Mouse (Mus musculus) bone marrow macrophage, adult 2 months (primary cell): Measurements from ENCODE around the gene Olfr1348. TPM values are rescaled to one million over a fixed set of nuclear protein-coding genes. Genes with fewer than 3 reads are reported as not detected.

Experiments
- H3K27ac ChIP-seq: 2 replicates; pipeline ENCODE4 v1.5.1; 2012; ENCODE audit warnings: low read depth, low read length; ENCODE audit not compliant: insufficient read depth
- H3K4me1 ChIP-seq: 2 replicates; pipeline ENCODE4 v1.6.1; 2012; ENCODE audit warnings: low read length; ENCODE audit not compliant: control insufficient read depth, insufficient read depth
- H3K4me3 ChIP-seq: 2 replicates; pipeline ENCODE4 v1.5.1; 2012; ENCODE audit warnings: mild to moderate bottlenecking, low read length, moderate library complexity; ENCODE audit not compliant: insufficient read depth
- CTCF ChIP-seq: IDR thresholded peaks from 2 replicates; pipeline ENCODE4 v1.5.1; 2012; ENCODE audit warnings: low read depth, mild to moderate bottlenecking, low read length, moderate library complexity
- POLR2A ChIP-seq: IDR thresholded peaks from 2 replicates; pipeline ENCODE4 v1.6.1; 2012; ENCODE audit warnings: mild to moderate bottlenecking, low read depth, low read length, borderline replicate concordance
- polyA plus RNA-seq: library from polyadenylated mRNA; stranded (reverse); fragments of >200 nt; gene quantifications from 2 replicates; pipeline ENCODE4 v1.2.4, GENCODE M21; 2012; ENCODE audit not compliant: missing spikeins, insufficient read depth, insufficient read length

Olfr1348 gene
- polyA plus RNA-seq, 1 experiment: not detected

DNA sequence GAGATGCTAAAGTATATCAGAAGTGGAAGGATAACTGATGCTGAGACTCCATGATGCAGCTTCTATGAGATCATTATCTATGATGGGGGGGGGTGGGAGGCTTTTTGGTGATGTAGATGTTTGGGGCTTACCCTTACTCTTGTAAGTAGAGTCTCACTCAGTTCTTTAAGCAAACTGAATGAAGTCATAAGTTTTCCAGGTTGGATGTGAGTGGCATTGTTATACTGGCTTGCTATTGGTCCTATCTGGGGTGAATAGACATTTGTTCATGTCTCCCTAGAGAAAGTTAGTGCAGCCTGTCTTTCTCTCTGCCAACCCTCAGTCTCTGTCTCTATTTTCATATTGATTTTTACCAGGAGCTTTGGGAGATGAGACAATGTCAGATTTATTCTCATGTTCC lies 52.7 kb downstream of the Olfr1348 start, which contains the start of gene Olfr1336:
Olfr1336 (plus strand) TSS at position 301 of the 400 bp plus-strand sequence.
- TF ChIP-seq POLR2A: no peak
- no peak for TF ChIP-seq CTCF
- H3K27ac ChIP-seq: no peak within 1 kb of the TSS
- H3K4me1 ChIP-seq: no peaks in the 10 kb centered on the region
- no peak within 1 kb of the TSS for H3K4me3 ChIP-seq

Other genes with a start within 250 kb of the Olfr1348 start
- gene Zfp667, start 222.2 kb downstream of the Olfr1348 start, polyA plus RNA-seq: 2.0 and 2.9 TPM in 2 replicates
- gene Zfp583, start 177.5 kb downstream of the Olfr1348 start, polyA plus RNA-seq: 3.2 and 3.9 TPM in 2 replicates
- gene Gm3854, start 165.0 kb downstream of the Olfr1348 start, polyA plus RNA-seq: 0.31 TPM in 1 of 2 replicates, not detected in the other
- gene Zfp78, start 145.5 kb downstream of the Olfr1348 start, polyA plus RNA-seq: 2.5 and 2.7 TPM in 2 replicates
- 8.7 and 9.5 TPM in 2 replicates for gene Zfp28, start 125.5 kb downstream of the Olfr1348 start, polyA plus RNA-seq
- 0.25 TPM in 1 of 2 replicates, not detected in the other for gene Smim17, start 110.0 kb downstream of the Olfr1348 start, polyA plus RNA-seq
- 0.17 TPM in 1 of 2 replicates, not detected in the other for gene Gm20715, start 98.5 kb downstream of the Olfr1348 start, polyA plus RNA-seq
- gene Olfr1344, start 70.1 kb downstream of the Olfr1348 start, polyA plus RNA-seq: not detected in 2 replicates
- 0.11 TPM in 1 of 2 replicates, not detected in the other for gene Olfr1336, start 52.6 kb downstream of the Olfr1348 start, polyA plus RNA-seq
- gene Olfr1346, start 41.6 kb downstream of the Olfr1348 start, polyA plus RNA-seq: not detected in 2 replicates
- gene Olfr5, start 21.8 kb downstream of the Olfr1348 start, polyA plus RNA-seq: not detected in 2 replicates
- not detected in 2 replicates for gene Olfr1347, start 9.0 kb downstream of the Olfr1348 start, polyA plus RNA-seq
- gene Olfr1349, start 14.2 kb upstream of the Olfr1348 start, polyA plus RNA-seq: not detected in 2 replicates
- not detected in 2 replicates for gene Olfr1350, start 56.1 kb upstream of the Olfr1348 start, polyA plus RNA-seq
- 0.11 TPM in 1 of 2 replicates, not detected in the other for gene Zim1, start 187.7 kb upstream of the Olfr1348 start, polyA plus RNA-seq
- gene Peg3, start 221.7 kb upstream of the Olfr1348 start, polyA plus RNA-seq: 0.15 TPM in 1 of 2 replicates, not detected in the other
- gene Usp29, start 221.8 kb upstream of the Olfr1348 start, polyA plus RNA-seq: 0.32 TPM in 1 of 2 replicates, not detected in the other